Comparison of ENCODE assay signal across 9 mouse cellular contexts in genomic region chr16:11035790-11036431, GRCm38 (mm10). TPM values are rescaled to one million over a fixed set of nuclear protein-coding genes. Genes with fewer than 3 reads are reported as not detected.
DNase-seq lines count a peak whose midpoint lies in the region; ATAC-seq and TF ChIP-seq lines count a peak whose summit lies in the region.
"Had no signal": no experiment of that assay in that cellular context is flagged by ENCODE, and none has a peak within 500 bp of the region (broad histone marks: within the 10 kb centered on the region; RNA-seq: fewer than 3 reads in every experiment).

No protein-coding gene starts in this region.

- intact Hi-C loops in heart, postnatal 25 days (cut with DNase I) = loop anchor here (1.0 to 5.0 kb wide), 4 partner anchors 56 to 381 kb away; no protein-coding TSS in a partner anchor

- 0 out of 2 replicates have a peak overlapping the region, but pooled peaks have one; percentile 10 for H3K4me2 ChIP-seq in forebrain, embryonic 12.5 days
- H3K4me2 ChIP-seq in lung, embryonic 16.5 days (ENCODE audit: low read depth, low read length) = no peak overlapping the region
- H3K4me2 ChIP-seq: limb, embryonic 12.5 days had no signal

- ATAC-seq in G1E (ENCODE audit: extremely low read depth, insufficient number of reproducible peaks, low FRiP score, poor library complexity, severe bottlenecking) = no peak
- peak; percentile 74 for ATAC-seq in forebrain, embryonic 12.5 days (ENCODE audit: low FRiP score)
- ATAC-seq in lung, embryonic 16.5 days (ENCODE audit: low read depth) = peak; percentile 81

- WGBS in forebrain, embryonic 12.5 days = 24% methylated on average over 15 of the region's 15 CpGs
- WGBS in lung, embryonic 16.5 days = 24% methylated on average over 15 of the region's 15 CpGs

- no peaks in the 10 kb centered on the region; the same call in 1 of the 2 replicates for H3K4me1 ChIP-seq in G1E (ENCODE audit: insufficient read depth, low read depth, low read length)
- H3K4me1 ChIP-seq in forebrain, embryonic 12.5 days = peaks cover 4% of the 10 kb centered on the region; the same call in 1 of the 2 replicates
- no peaks in the 10 kb centered on the region for H3K4me1 ChIP-seq in lung, embryonic 16.5 days (replicated peaks; ENCODE audit: control insufficient read depth, insufficient read depth, low read length)

- peak; percentile 33; the same call in 1 of the 2 replicates for TF ChIP-seq CTCF in G1E (IDR thresholded peaks at IDR 0.05; ENCODE audit: low read depth, low read length)

- no peak overlapping the region for H3K27ac ChIP-seq in forebrain, embryonic 12.5 days
- H3K27ac ChIP-seq in lung, embryonic 16.5 days (ENCODE audit: low read length) = no peak overlapping the region
- H3K27ac ChIP-seq: limb, embryonic 12.5 days had no signal

- no peak overlapping the region for H3K4me3 ChIP-seq in G1E (ENCODE audit: low read depth, low read length)
- H3K4me3 ChIP-seq in forebrain, embryonic 12.5 days (replicated peaks) = no peak overlapping the region
- H3K4me3 ChIP-seq in lung, embryonic 16.5 days (ENCODE audit: low read length) = no peak overlapping the region
- H3K4me3 ChIP-seq: limb, embryonic 12.5 days had no signal

- peak; percentile 41 for DNase-seq in G1E (ENCODE audit: low spot score)
- peak; percentile 56 for DNase-seq in c-Kit-positive CD71-positive TER-119-positive erythroid progenitor cells, embryonic 14.5 days (ENCODE audit: low spot score)
- peak; percentile 44 for DNase-seq in heart, postnatal 25 days (ENCODE audit: low spot score)
- peak; percentile 86 to 88 for DNase-seq in kidney, postnatal 4 days
- DNase-seq in ovary, postnatal 14 days (ENCODE audit: low spot score) = peak; percentile 74
- peak; percentile 80 for DNase-seq in thymus, postnatal 0 days (ENCODE audit: low spot score)

- H3K9me3 ChIP-seq in G1E (replicated peaks) = no peaks in the 10 kb centered on the region
- no peaks in the 10 kb centered on the region for H3K9me3 ChIP-seq in forebrain, embryonic 12.5 days
- H3K9me3 ChIP-seq in lung, embryonic 16.5 days (ENCODE audit: control insufficient read depth, low read length) = no peaks in the 10 kb centered on the region
- H3K9me3 ChIP-seq: limb, embryonic 12.5 days had no signal

- no peaks in the 10 kb centered on the region for H3K36me3 ChIP-seq in G1E (replicated peaks)
- no peaks in the 10 kb centered on the region for H3K36me3 ChIP-seq in forebrain, embryonic 12.5 days (replicated peaks)
- H3K36me3 ChIP-seq in lung, embryonic 16.5 days (ENCODE audit: control insufficient read depth, insufficient read depth, low read length) = no peaks in the 10 kb centered on the region
- H3K36me3 ChIP-seq: limb, embryonic 12.5 days had no signal

- peaks cover 35% of the 10 kb centered on the region for H3K27me3 ChIP-seq in G1E (ENCODE audit: insufficient read depth, low read length)
- H3K27me3 ChIP-seq in forebrain, embryonic 12.5 days = no peaks in the 10 kb centered on the region
- no peaks in the 10 kb centered on the region for H3K27me3 ChIP-seq in lung, embryonic 16.5 days (ENCODE audit: control insufficient read depth, insufficient read depth, low read depth, low read length)

- no peak overlapping the region for H3K9ac ChIP-seq in forebrain, embryonic 12.5 days
- no peak overlapping the region for H3K9ac ChIP-seq in lung, embryonic 16.5 days (ENCODE audit: low read length)
- H3K9ac ChIP-seq: limb, embryonic 12.5 days had no signal

RNA-seq across cellular contexts. Expression of gene Snn, which starts 24.8 kb away (rescaled TPM):
- total RNA-seq in G1E (2014; fragmentation: Nextera tagmentation) = 4.6 TPM in 1 of 2 replicates, not detected in the other
- 0.99 and 1.1 TPM in 2 replicates for total RNA-seq in G1E (2017)
- polyA plus RNA-seq in G1E (2012) = 0.10 and 0.12 TPM in 2 replicates
- 102 and 104 TPM in 2 replicates for polyA plus RNA-seq in forebrain, embryonic 12.5 days (2016; fragmentation: Nextera tagmentation; extraction: Ambion mirVana)
- total RNA-seq in heart, postnatal 25 days (2021) = 10 to 100 TPM; 28.3 to 33.3 TPM
- 42.9 and 46.1 TPM in 2 replicates for polyA plus RNA-seq in lung, embryonic 16.5 days (2015; fragmentation: Nextera tagmentation; extraction: Ambion mirVana)
- polyA plus RNA-seq in thymus, postnatal 0 days (2015; fragmentation: Nextera tagmentation; extraction: Ambion mirVana) = 46.4 and 51.8 TPM in 2 replicates

RNA-seq across cellular contexts. Expression of gene Litaf, which starts 30.0 kb away (rescaled TPM):
- total RNA-seq in G1E (2014; fragmentation: Nextera tagmentation) = not detected in 2 replicates
- total RNA-seq in G1E (2017) = 0.17 and 0.87 TPM in 2 replicates
- polyA plus RNA-seq in G1E (2012) = 0.13 and 0.22 TPM in 2 replicates
- 50.7 and 53.6 TPM in 2 replicates for polyA plus RNA-seq in forebrain, embryonic 12.5 days (2016; fragmentation: Nextera tagmentation; extraction: Ambion mirVana)
- 10 to 100 TPM; 21.7 to 24.2 TPM for total RNA-seq in heart, postnatal 25 days (2021)
- 110 and 111 TPM in 2 replicates for polyA plus RNA-seq in lung, embryonic 16.5 days (2015; fragmentation: Nextera tagmentation; extraction: Ambion mirVana)
- polyA plus RNA-seq in thymus, postnatal 0 days (2015; fragmentation: Nextera tagmentation; extraction: Ambion mirVana) = 36.7 and 38.5 TPM in 2 replicates

Comparison
In these comparisons a context has a peak if more than half of its experiments do, and no peak if none do; other contexts are left out.
1. RNA of gene Snn, which starts 24.8 kb away (polyA plus RNA-seq): 102 to 104 TPM in forebrain, embryonic 12.5 days, 46.4 to 51.8 TPM in thymus, postnatal 0 days and 42.9 to 46.1 TPM in lung, embryonic 16.5 days; 0.10 to 0.12 TPM in G1E; every median in the first group is over 10 times any median in the second.
2. RNA of gene Litaf, which starts 30.0 kb away (polyA plus RNA-seq): 110 to 111 TPM in lung, embryonic 16.5 days, 50.7 to 53.6 TPM in forebrain, embryonic 12.5 days and 36.7 to 38.5 TPM in thymus, postnatal 0 days; 0.13 to 0.22 TPM in G1E; every median in the first group is over 10 times any median in the second.
3. Peak in every context shown above with its lines, with median percentiles within 50 percentile points of each other: DNase-seq.